Mouse (Mus musculus): ENCODE results near the gene Fam3c.

- TF ChIP-seq CTCF (IDR thresholded peaks at IDR 0.05; ENCODE audit: borderline replicate concordance, extremely low read depth, insufficient read depth, insufficient read length) (no peak), POLR2A (IDR thresholded peaks at IDR 0.05; ENCODE audit: borderline replicate concordance, extremely low read depth, insufficient read depth, insufficient read length, poor library complexity, severe bottlenecking) (no peak)
Observed at GRCm38 (mm10) chr6:22282405-22282804, 73.6 kb downstream of the Fam3c start.

All from brain, embryonic 14.5 days (tissue).